Mouse (Mus musculus): ENCODE data around the gene Smim1.

Gene Smim1

DNA sequence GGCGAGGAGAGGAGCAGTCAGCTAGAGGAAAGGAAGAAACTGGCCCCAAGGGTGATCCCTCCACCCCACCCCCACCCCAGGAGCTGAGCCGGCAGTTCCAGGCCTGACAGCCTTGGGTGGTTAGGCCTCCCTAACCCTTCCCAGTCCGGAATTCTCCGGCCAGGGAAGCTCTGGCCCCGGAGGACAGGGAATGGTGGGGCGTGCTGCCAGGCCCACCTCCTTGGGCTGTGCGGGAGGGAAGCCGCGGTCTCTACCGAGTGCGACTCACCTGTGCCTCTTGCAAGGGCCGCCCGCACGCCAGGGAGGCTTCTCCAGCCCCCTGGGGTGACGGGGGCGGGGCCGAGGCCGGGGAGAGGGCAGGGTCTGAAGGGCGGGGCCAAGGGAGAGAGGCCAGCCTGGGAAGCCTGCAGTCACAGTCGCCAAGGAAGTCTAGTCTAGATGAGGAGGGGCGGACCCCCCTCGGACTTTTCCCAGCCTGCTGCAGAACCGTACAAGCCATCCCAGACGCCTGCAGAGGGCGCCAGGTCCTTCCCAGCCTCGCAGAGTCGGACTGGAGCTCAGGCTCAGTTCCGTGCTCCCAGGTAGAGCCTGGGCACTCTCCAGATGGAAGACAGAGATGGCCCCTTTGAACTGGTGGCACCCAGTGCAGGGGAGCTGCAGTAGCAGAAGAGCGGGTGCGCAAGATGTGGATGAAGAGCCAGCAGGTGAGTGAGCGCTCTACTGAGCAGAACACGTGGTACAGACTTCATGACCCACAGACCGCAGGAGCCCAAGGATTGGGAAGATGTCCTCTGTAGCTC, at the start of gene Smim1:
Smim1 (minus strand) TSS at position 590 of the 800 bp plus-strand sequence.
- in situ Hi-C loops (cut with MboI), result no loop called here

DNA sequence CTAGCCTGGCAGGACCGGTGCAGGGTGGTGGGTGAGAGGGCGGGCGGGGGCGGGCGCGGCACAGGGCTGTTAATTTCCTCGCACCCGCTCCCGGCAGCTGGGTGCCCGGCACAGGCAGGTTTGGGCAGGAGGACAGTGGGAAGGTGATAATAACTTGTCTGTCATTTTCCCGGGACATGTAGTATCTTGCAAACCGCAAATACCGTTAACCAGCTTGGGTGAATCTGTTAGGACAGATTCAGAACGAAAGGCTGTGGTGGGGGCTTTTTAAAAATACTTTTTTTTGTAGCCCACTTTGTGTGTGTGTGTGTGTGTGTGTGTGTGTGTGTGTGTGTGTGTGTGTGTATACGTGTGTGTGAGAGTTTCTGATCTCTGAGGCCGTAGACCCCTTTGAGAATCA, 45.9 kb upstream of the Smim1 start:
- in situ Hi-C loops (cut with MboI), result no loop called here

DNA sequence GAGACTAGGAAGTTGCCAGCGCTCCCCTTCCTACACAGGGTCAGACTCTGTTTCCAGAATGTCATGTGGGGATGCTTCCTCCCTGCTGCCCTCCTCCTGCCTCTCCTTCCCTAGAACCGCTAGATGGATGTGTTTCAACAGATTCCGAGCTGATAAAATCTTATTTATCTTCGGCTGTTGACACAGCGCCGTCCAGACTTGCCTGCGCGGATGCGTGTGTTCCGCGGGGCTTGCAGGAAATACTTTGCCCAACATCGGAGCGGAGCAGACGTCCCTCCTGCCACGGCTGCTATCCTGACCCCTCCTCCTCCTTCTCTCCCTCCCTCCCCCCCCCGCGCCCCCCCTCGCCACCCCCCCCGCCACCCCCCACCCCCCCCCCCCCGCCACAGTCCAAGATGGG, 45.5 kb upstream of the Smim1 start:
- in situ Hi-C loops (cut with MboI), result no loop called here

DNA sequence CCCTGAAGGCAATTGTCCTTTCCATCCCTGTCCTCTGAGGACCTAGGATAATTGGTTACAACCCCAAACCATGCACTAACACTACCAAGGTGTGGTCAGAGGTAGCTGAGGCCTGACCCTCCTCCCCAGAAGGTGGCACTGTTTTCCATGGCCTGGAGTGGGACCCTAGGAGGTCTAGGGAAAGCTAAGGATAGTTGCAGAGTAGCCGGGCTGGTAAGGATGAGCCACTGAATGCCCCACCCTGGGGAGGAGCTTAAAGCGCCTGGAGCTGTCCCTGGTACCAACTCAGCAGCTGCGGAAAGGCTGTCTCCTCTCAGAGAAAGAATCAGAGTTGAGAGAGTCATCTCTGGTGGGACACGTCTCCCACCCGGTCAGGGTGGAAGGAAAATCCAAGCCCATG, 44.9 kb upstream of the Smim1 start:
- in situ Hi-C loops (cut with MboI), result no loop called here

DNA sequence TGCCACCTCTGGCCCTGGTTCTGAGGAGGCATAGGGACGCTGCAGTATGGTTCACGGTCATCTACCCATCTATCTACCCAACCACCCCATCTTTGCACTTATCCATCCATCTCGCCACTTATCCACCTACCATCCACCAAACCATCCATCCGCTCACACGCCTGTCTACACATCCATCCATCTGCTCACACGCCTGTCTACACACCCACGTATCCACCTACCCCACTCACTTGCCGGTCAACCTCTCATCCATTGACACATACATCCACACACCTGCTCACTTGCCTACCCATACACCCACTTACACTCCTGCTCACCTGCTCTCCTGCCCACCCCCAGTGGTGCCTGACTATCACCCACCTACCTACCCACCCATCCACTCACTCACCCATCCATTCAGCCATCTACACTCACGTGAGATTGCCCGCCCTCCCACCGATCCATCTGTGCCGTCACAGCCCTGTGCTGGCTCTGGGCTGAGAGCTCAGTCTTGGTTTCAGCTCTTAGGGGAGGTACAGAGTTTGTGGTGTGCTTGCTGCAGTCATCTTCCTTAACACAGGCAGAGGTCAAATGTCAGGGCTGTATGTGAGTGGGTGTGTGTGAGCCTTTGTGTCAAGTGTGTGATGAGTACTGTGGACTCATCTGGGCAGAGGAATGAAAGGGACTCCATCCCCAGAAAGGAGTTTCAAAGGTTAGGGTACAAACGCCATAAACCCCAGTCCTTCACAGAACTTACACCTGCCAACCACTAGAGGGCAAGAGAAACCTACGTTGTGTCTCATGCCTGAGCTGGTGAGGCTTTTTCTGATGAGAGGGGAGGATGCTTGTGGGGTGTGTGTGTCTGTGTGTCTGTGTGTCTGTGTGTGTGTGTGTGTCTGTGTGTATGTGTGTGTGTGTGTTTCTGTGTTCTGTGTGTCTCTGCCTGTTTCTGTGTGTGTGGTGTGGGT, 39.1 kb upstream of the Smim1 start:
- in situ Hi-C loops (cut with MboI), result no loop called here

DNA sequence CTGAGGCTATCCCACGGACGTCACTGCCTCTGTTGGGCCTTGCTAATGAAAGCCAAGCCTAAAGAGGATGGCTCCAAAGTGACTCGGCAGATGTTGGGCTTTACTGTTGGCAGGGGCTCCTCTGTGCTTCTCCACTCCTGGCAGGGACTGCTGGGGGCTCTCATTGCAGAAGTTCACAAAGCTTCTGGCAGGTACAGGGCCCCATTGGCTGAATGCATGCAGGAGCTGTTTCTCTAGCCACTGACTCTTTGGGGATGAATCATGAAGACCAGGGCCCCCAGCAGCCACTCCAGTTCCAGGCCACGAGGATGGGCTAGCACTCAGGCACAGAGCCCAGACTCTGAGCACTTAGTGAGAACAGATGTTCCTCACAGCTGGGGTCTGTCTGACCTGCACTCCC, 31.7 kb upstream of the Smim1 start:
- in situ Hi-C loops (cut with MboI), result no loop called here

DNA sequence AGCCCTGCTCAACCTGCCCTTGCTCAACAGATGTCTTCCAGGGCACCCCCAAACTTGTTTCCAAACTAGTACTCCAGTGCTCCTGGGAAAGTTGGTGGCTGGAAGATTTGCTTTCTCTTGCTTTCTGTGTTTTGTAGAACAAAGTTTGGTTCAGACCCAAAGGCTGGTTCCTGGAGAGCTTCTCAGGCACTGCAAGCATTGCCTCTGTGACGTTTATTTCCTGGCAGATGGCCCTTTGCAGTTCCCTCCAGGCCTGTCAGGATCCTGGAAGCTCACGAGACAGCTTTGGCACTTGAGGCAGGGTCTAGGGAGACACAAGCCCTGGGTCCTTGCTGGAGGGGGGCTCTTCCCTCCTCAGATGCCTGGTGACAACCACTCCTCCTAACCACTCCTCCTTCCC, 30.6 kb upstream of the Smim1 start:
- in situ Hi-C loops (cut with MboI), result no loop called here

DNA sequence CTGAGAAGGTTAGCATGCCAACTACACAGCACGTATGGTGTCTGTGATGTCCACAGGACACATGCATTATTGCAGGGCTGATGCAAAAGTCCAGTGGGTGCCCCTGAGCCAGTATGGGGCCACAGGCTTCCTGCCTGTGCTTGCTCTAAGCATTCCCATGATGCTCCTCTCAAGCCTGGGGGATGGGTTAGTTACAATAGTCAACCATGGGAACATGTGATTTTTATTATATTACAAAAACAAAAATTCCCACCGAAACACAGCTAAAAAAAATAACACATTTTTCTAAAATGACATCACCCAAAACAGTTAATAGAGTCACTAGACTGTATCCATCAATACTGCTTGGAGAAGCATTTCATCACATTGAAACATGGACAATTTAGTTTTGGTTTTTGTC, 30.0 kb upstream of the Smim1 start:
- in situ Hi-C loops (cut with MboI), result no loop called here

DNA sequence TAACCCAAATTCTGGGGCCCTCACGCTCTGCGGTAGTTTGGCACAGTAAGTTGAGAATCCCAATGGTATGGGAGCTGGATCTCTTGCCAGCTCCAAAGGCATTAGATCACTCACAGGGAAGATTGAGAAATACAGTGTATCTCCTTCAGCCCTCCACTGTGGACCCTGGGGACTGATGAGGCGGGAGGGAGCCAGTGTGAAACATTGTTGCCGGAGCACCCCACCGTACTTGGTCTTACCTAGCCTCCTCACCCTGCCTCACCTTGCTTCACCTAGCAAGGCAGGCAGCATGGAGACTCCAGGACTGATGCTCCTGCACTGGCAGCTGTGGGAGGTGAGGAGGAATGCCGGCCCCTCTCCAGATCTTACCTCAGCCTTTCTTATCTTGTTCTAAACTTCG, 29.5 kb upstream of the Smim1 start:
- in situ Hi-C loops (cut with MboI), result no loop called here

DNA sequence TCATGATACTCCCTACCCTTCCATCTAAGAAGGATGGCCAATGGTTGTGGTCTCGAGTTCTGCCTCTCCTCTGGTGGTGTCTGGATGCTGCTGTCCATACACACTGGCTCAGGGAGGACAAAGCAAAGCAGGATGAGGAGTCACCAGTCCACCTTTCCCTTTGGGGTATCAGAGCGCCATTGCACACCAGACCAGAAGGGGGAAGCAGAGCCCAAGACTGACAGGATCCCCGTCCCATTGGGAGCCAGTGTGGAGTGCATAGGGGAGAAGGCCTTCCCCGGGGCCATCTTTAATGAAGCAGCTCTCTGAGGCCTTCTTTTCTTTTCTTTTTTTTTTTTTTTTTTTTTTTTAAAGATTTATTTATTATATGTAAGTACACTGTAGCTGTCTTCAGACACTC, 27.0 kb upstream of the Smim1 start:
- in situ Hi-C loops (cut with MboI), result no loop called here

DNA sequence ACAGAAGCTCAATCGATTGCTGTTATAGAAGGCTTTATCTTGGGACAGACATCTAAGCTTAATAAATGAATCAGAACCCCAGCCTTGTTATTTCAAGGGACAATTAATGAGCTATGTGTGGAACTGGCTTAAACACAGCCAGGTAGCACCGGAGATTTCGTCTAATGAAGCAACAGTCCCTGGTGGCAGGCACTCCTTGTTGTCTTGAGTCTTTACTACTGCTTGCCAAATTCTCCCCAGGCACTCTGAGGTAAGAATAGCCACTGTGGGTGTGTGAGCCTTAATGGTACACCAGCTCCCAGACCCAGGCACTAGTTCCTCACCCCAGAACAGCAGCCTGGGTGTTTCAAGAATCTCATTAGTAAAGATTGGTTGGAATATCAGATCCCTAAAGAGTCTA, 25.4 kb upstream of the Smim1 start:
- in situ Hi-C loops (cut with MboI), result no loop called here

DNA sequence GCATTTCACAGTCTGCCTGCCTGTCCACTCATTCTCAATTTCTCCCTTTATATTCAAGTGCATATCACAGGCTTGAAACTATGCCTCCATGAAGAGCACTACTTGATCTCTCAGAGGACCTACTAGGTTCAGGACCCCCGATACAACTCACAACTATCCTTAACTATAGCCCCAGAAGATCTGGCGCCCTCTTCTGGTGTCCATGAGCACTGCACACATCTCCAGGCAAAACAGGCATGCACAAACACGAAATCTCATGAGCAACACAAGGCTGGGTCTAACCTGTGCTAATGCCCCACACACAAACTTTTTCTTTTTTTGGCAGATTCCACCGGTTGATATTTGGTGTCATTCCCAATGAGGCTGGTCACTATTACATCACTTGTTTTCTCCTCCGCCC, 19.8 kb upstream of the Smim1 start:
- in situ Hi-C loops (cut with MboI), result no loop called here

DNA sequence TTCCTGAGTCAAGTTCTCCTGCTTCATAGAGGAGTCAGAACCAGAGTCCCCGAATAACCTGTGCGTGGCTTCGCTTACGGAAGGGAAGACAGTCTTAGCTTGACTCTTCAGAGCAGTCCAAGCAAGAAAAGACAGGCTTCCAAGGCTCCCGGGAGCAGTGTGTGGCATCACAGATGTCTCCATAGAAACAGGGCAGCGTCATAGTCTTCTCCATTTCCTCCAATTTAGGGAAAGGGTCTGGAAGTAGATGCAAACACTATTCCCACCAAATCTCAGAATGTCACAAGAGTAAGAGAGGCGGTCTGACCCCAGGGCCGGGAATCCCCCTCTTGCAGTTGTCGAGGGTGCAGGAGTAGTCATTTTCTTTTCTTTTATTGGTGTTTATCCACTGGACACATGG, 16.5 kb upstream of the Smim1 start, which contains the start of gene Ccdc27:
Ccdc27 (minus strand) TSS at position 101 of the 400 bp plus-strand sequence.
- in situ Hi-C loops (cut with MboI), result no loop called here

DNA sequence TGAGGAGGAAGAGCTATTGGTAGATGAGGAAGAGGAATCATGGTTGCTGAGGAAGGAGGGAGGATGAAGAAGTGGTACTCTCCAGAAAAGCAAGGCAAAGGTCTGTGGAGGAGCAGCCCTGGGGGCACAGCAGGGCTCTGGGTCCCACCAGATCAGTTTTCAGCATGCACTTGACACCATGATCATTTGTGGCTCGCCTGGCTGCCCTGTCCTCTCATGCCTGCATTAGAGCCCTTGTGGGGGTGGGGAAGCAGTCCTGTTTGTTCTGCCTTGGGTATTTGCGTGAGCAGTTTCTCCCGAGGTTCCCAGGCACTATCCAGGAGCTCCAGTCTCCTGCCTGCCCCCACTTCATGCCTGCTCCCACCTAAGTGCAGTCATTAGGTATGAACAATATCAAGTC, 11.1 kb upstream of the Smim1 start:
- in situ Hi-C loops (cut with MboI), result no loop called here

DNA sequence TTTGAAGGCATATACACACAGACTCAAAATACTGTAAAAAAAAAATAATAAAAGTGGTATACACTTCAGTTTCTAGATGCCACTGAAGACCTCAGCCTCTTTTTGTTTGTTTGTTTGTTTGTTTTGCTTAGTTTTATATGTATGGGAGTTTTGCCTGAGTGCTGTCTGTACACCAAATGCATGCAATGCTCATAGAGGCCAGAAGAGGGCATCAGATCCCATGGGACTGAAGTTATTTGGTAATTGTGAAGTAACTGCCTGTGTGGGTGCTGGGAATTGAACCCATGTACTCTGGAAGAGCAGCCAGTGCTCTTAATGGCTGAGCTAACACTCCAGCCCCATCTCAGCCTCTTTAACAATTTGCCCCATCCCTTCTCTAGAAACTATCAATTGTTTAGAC, 2.6 kb upstream of the Smim1 start:
- in situ Hi-C loops (cut with MboI), result no loop called here

DNA sequence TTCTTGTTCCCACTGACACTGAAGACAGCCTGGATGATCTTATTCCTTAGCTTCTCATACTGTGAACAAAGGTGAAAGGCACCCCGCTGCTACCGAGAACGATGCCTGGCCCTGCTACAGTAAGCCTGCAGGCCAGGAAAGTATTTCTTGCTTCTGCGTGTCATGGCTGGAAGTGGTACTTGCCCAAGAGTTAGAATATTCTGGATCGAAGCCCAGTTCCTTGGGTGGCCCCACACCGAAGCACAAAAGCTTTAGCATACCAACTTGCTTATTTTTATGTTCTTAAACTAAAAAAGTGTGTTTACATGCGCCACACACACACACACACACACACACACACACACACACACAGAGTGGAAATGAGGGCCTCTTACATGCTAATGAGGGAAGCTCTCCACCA, 2.0 kb upstream of the Smim1 start:
- in situ Hi-C loops (cut with MboI), result no loop called here

DNA sequence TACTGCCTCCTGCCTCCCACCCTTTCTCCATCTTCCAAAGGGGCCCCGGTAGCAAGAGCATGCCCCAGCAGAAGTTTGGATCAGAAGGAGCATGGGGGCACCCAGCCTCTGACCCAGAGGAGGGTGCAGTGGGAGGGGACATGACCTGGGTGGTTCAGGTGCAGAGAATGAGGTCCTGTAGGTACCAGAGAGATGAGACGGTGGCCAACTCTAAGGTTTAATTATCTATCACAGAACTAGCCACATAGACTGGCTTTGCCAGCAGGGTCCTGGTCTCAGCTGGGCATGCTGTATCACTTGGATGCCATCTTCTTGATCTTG, 371 bp upstream of the Smim1 start:
- in situ Hi-C loops (cut with MboI), result no loop called here

DNA sequence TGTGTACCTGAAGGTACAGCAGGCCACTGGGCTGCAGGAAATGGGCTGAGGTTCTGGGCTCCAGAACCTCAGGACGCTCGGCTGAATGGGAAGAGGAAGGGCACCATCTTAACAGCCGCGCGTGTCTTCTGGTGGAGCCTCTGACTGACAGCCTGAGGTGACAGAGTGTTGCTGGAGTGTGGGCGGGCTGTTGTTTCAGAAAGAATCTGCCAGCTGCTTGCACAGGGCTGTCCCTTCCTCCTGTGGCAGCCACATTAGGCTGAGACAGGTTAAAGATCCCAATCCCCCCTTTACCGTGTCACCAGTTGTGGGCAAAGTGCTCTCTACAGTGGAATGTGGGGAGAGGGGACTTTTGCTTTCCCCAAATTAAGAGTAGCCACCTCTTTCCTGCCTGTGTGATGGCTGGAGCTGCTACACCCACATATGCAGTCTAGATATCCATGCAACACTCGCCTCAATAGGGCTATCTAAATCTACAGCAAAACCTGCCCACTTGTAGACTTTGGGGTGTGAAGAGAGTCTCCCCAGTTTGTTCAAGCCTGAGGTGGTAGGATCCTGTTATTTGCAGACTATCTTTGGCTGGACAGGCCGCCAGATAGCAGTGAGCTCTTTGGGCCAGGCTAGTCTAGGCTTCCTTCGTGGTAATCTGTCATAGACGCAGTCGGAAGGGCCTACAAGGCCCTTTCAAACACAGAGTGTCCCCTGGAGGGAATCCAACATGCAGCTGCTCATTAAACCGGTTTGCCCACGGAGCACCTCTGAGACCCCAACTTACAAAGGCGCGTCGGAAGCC, 1.1 kb downstream of the Smim1 start:
- in situ Hi-C loops (cut with MboI), result no loop called here

DNA sequence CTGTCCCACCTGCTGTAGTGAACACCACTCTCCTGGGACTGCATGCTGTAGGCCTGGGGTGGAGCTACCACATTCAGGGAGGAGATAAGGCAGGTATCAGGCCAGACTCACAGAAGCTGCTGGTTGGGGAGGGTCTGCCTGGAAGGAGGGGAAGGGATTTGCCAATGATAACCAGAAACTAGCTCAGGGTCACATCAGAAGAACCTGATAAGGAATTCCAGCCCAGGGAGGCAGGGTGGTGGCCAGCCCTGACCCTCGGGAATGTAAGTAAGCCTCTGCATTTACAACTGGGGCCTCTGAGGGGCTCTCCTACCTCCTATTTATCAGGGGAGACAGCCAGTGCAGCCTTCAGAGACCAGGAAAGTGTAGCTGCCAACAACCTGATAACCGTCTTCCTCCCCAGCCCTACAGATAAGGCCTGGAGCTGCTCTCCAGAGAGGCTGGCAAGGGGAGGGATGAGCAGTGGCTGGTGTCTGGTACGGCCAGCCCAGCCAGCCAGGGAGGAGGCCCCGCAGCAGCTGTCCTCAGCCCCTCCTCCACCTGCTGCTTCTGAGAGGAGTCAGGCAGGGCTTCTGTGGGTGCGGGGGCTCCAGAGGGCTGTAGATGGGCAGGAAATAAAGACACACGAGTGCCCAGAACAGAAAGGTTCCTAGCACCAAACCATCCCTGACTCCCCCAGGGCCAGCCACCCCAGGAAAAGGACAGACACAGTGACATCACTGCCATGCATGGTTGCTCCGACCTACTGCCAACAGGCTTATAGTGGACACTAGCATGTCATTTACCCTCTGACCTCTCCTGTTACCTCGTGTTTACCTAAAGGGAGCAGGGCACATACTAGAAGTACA, 2.1 kb downstream of the Smim1 start:
- in situ Hi-C loops (cut with MboI), result no loop called here

DNA sequence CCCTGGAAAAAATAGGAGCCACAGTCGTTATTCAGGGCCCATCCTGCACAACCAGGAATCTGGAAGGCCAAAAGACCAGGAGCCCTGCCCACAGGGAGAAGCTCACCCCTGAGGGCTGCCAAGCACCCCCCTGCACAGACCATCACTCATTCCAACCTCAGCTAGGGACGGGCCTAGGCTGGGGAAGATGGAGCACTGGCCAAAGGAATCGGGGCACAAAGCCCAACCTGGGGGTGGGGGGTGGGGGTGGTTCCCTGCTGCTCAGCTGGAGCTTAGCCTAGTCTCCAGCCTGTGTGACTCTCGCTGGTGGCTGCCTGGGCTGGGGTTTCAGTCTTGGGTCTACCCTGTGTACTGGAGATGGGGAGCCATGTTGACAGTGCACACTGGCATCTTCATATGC, 3.2 kb downstream of the Smim1 start:
- in situ Hi-C loops (cut with MboI), result no loop called here

DNA sequence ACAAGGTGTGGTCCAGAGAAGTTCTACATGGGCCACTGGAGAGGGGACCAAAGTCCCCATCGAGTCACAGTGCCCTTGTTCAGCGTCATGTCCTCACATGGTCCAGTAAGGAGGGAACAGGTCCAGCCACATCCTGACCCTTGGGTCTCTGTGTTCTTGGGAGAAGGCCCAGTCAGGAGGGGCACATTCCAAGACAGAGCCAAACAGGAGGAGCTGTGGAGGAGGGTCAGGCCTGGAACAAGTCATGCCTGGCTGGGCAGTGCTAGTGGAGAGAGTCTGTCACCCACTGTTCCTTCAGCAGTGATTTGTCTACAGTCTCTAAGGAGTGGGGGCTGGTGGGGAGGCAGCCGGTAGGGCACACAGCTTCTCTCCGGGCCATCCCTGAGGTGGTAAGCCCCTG, 3.6 kb downstream of the Smim1 start:
- in situ Hi-C loops (cut with MboI), result no loop called here

DNA sequence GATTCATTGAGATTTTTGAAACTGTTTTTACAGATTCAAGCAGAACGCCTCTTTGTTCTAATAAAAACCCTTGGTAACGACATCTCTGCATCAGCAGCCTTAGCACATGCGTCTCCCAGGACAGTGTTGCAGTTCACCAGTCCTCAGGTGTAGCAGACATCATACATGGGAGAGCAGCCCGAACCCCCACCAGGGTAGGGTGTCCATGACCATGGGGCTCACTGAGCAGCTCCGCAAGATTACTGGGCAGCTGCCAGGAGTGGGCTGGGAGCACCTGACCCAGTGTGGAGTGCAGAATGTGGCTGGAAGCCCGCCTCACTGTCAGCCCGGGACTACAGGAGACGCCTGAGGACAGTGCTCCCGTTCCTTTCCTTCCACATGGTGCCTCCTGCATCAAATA, 4.6 kb downstream of the Smim1 start:
- in situ Hi-C loops (cut with MboI), result no loop called here

All from mature B cell (primary cell).